Mouse (Mus musculus): Measurements from ENCODE around the gene Ubac2. TPM values are rescaled to one million over a fixed set of nuclear protein-coding genes. Genes with fewer than 3 reads are reported as not detected.

Gene Ubac2
- polyA plus RNA-seq, 1 experiment from 2014 or later = 77.5 TPM

GRCm38 (mm10) chr14:121938256-121939191 is 60.1 kb downstream of the Ubac2 start:
- H3K36me3 ChIP-seq (ENCODE audit: insufficient read depth, low read length) = peaks cover 17% of the 10 kb centered on the region
- ATAC-seq (ENCODE audit: low FRiP score, low TSS enrichment) = no peak
- H3K27ac ChIP-seq (ENCODE audit: low read length) = 0 out of 2 replicates have a peak overlapping the region, but pooled peaks have one; percentile 14
- H3K4me3 ChIP-seq (ENCODE audit: low read length) = no peak overlapping the region
- peaks cover 10% of the 10 kb centered on the region; the same call in 1 of the 2 replicates for H3K9me3 ChIP-seq (ENCODE audit: low read length)
- no peak overlapping the region for H3K4me2 ChIP-seq (replicated peaks; ENCODE audit: low read depth, low read length)
- 88% methylated on average over 11 of the region's 11 CpGs for WGBS
- H3K4me1 ChIP-seq (ENCODE audit: insufficient read depth, low read length) = no peaks in the 10 kb centered on the region
- no peak overlapping the region for H3K9ac ChIP-seq (replicated peaks; ENCODE audit: low read length)
- no peaks in the 10 kb centered on the region for H3K27me3 ChIP-seq (ENCODE audit: insufficient read depth, low read length)

GRCm38 (mm10) chr14:121939582-121939981 is 61.2 kb downstream of the Ubac2 start:
- Histone ChIP-seq H3K4me1 (ENCODE audit: insufficient read depth, low read length) (no peaks in the 10 kb centered on the region), H3K9me3 (ENCODE audit: low read length) (peaks cover 11% of the 10 kb centered on the region; the same call in 1 of the 2 replicates), H3K4me2 (replicated peaks; ENCODE audit: low read depth, low read length) (no peak overlapping the region), H3K36me3 (ENCODE audit: insufficient read depth, low read length) (peaks cover 11% of the 10 kb centered on the region; the same call in 1 of the 2 replicates), H3K9ac (replicated peaks; ENCODE audit: low read length) (no peak overlapping the region), H3K27ac (ENCODE audit: low read length) (no peak overlapping the region), H3K4me3 (ENCODE audit: low read length) (no peak overlapping the region), H3K27me3 (ENCODE audit: insufficient read depth, low read length) (no peaks in the 10 kb centered on the region)
- ATAC-seq (ENCODE audit: low FRiP score, low TSS enrichment) = no peak
- 96% methylated on average over 3 of the region's 3 CpGs for WGBS

GRCm38 (mm10) chr14:121946131-121946530 is 67.7 kb downstream of the Ubac2 start:
- Histone ChIP-seq H3K27ac (ENCODE audit: low read length) (no peak overlapping the region), H3K4me2 (replicated peaks; ENCODE audit: low read depth, low read length) (no peak overlapping the region), H3K36me3 (ENCODE audit: insufficient read depth, low read length) (no peaks in the 10 kb centered on the region), H3K4me1 (ENCODE audit: insufficient read depth, low read length) (peaks cover 6% of the 10 kb centered on the region; the same call in 1 of the 2 replicates), H3K27me3 (ENCODE audit: insufficient read depth, low read length) (no peaks in the 10 kb centered on the region), H3K9ac (replicated peaks; ENCODE audit: low read length) (no peak overlapping the region), H3K4me3 (ENCODE audit: low read length) (no peak overlapping the region), H3K9me3 (ENCODE audit: low read length) (0 out of 2 replicates have a peak, but pooled peaks cover 2% of the 10 kb centered on the region)
- 81% methylated on average over 5 of the region's 5 CpGs for WGBS
- ATAC-seq (ENCODE audit: low FRiP score, low TSS enrichment) = no peak

- WGBS = 51% methylated on average over 8 of the region's 8 CpGs
- peak overlapping the region; percentile 24; the same call in 1 of the 2 replicates for H3K27ac ChIP-seq (ENCODE audit: low read length)
Observed at GRCm38 (mm10) chr14:121946728-121947127, 68.3 kb downstream of the Ubac2 start.

GRCm38 (mm10) chr14:121947201-121947760 is 68.9 kb downstream of the Ubac2 start:
- Histone ChIP-seq H3K4me3 (ENCODE audit: low read length) (no peak overlapping the region), H3K4me2 (replicated peaks; ENCODE audit: low read depth, low read length) (no peak overlapping the region), H3K4me1 (ENCODE audit: insufficient read depth, low read length) (peaks cover 6% of the 10 kb centered on the region; the same call in 1 of the 2 replicates), H3K36me3 (ENCODE audit: insufficient read depth, low read length) (no peaks in the 10 kb centered on the region), H3K27me3 (ENCODE audit: insufficient read depth, low read length) (no peaks in the 10 kb centered on the region), H3K9me3 (ENCODE audit: low read length) (0 out of 2 replicates have a peak, but pooled peaks cover 2% of the 10 kb centered on the region), H3K27ac (ENCODE audit: low read length) (peak overlapping the region; percentile 24; the same call in 1 of the 2 replicates), H3K9ac (replicated peaks; ENCODE audit: low read length) (no peak overlapping the region; the same call in 1 of the 2 replicates)
- WGBS = 62% methylated on average over 8 of the region's 8 CpGs
- ATAC-seq (ENCODE audit: low FRiP score, low TSS enrichment) = no peak

More at GRCm38 (mm10) chr14:121946728-121947127, 68.3 kb downstream of the Ubac2 start:
- Histone ChIP-seq H3K4me3 (ENCODE audit: low read length) (no peak overlapping the region), H3K9ac (replicated peaks; ENCODE audit: low read length) (no peak overlapping the region), H3K4me2 (replicated peaks; ENCODE audit: low read depth, low read length) (no peak overlapping the region), H3K4me1 (ENCODE audit: insufficient read depth, low read length) (peaks cover 6% of the 10 kb centered on the region; the same call in 1 of the 2 replicates), H3K27me3 (ENCODE audit: insufficient read depth, low read length) (no peaks in the 10 kb centered on the region), H3K9me3 (ENCODE audit: low read length) (0 out of 2 replicates have a peak, but pooled peaks cover 2% of the 10 kb centered on the region), H3K36me3 (ENCODE audit: insufficient read depth, low read length) (no peaks in the 10 kb centered on the region)
- ATAC-seq (ENCODE audit: low FRiP score, low TSS enrichment) = no peak

- no peak overlapping the region for H3K4me3 ChIP-seq (ENCODE audit: low read length)
- 68% methylated on average over 3 of the region's 3 CpGs for WGBS
- H3K27me3 ChIP-seq (ENCODE audit: insufficient read depth, low read length) = no peaks in the 10 kb centered on the region
- no peaks in the 10 kb centered on the region for H3K36me3 ChIP-seq (ENCODE audit: insufficient read depth, low read length)
- H3K27ac ChIP-seq (ENCODE audit: low read length) = no peak overlapping the region
- 0 out of 2 replicates have a peak, but pooled peaks cover 2% of the 10 kb centered on the region for H3K9me3 ChIP-seq (ENCODE audit: low read length)
- H3K4me1 ChIP-seq (ENCODE audit: insufficient read depth, low read length) = peaks cover 6% of the 10 kb centered on the region; the same call in 1 of the 2 replicates
- no peak for ATAC-seq (ENCODE audit: low FRiP score, low TSS enrichment)
- H3K4me2 ChIP-seq (replicated peaks; ENCODE audit: low read depth, low read length) = no peak overlapping the region
- H3K9ac ChIP-seq (replicated peaks; ENCODE audit: low read length) = no peak overlapping the region
Observed at GRCm38 (mm10) chr14:121947966-121948365, 69.5 kb downstream of the Ubac2 start.

- no peak for ATAC-seq (ENCODE audit: low FRiP score, low TSS enrichment)
- Histone ChIP-seq H3K4me1 (ENCODE audit: insufficient read depth, low read length) (peaks cover 6% of the 10 kb centered on the region; the same call in 1 of the 2 replicates), H3K27me3 (ENCODE audit: insufficient read depth, low read length) (no peaks in the 10 kb centered on the region), H3K36me3 (ENCODE audit: insufficient read depth, low read length) (peaks cover 3% of the 10 kb centered on the region; the same call in 1 of the 2 replicates), H3K4me2 (replicated peaks; ENCODE audit: low read depth, low read length) (no peak overlapping the region), H3K9me3 (ENCODE audit: low read length) (no peaks in the 10 kb centered on the region), H3K9ac (replicated peaks; ENCODE audit: low read length) (no peak overlapping the region), H3K27ac (ENCODE audit: low read length) (no peak overlapping the region), H3K4me3 (ENCODE audit: low read length) (no peak overlapping the region)
- WGBS = 94% methylated on average over 3 of the region's 3 CpGs
Observed at GRCm38 (mm10) chr14:121949436-121949835, 71.0 kb downstream of the Ubac2 start.

GRCm38 (mm10) chr14:121949897-121950296 is 71.5 kb downstream of the Ubac2 start:
- no peaks in the 10 kb centered on the region for H3K27me3 ChIP-seq (ENCODE audit: insufficient read depth, low read length)
- WGBS = 93% methylated on average over 5 of the region's 5 CpGs
- H3K36me3 ChIP-seq (ENCODE audit: insufficient read depth, low read length) = peaks cover 6% of the 10 kb centered on the region; the same call in 1 of the 2 replicates
- H3K9ac ChIP-seq (replicated peaks; ENCODE audit: low read length) = no peak overlapping the region
- H3K4me3 ChIP-seq (ENCODE audit: low read length) = no peak overlapping the region
- no peaks in the 10 kb centered on the region for H3K9me3 ChIP-seq (ENCODE audit: low read length)
- no peak overlapping the region for H3K27ac ChIP-seq (ENCODE audit: low read length)
- H3K4me1 ChIP-seq (ENCODE audit: insufficient read depth, low read length) = peaks cover 6% of the 10 kb centered on the region; the same call in 1 of the 2 replicates
- ATAC-seq (ENCODE audit: low FRiP score, low TSS enrichment) = no peak
- no peak overlapping the region for H3K4me2 ChIP-seq (replicated peaks; ENCODE audit: low read depth, low read length)

GRCm38 (mm10) chr14:121951399-121952045 is 73.1 kb downstream of the Ubac2 start:
- no peak overlapping the region for H3K4me2 ChIP-seq (replicated peaks; ENCODE audit: low read depth, low read length)
- ATAC-seq (ENCODE audit: low FRiP score, low TSS enrichment) = no peak
- WGBS = 71% methylated on average over 2 of the region's 2 CpGs
- no peaks in the 10 kb centered on the region for H3K9me3 ChIP-seq (ENCODE audit: low read length)
- peaks cover 4% of the 10 kb centered on the region; the same call in 1 of the 2 replicates for H3K4me1 ChIP-seq (ENCODE audit: insufficient read depth, low read length)
- H3K27me3 ChIP-seq (ENCODE audit: insufficient read depth, low read length) = no peaks in the 10 kb centered on the region
- no peak overlapping the region for H3K27ac ChIP-seq (ENCODE audit: low read length)
- H3K4me3 ChIP-seq (ENCODE audit: low read length) = no peak overlapping the region
- H3K9ac ChIP-seq (replicated peaks; ENCODE audit: low read length) = no peak overlapping the region
- H3K36me3 ChIP-seq (ENCODE audit: insufficient read depth, low read length) = peaks cover 7% of the 10 kb centered on the region; the same call in 1 of the 2 replicates

Measured in kidney, embryonic 16.5 days (tissue).